Mouse (Mus musculus) lung, embryonic 14.5 days (tissue): ENCODE data around the gene Cacna1c. TPM values are rescaled to one million over a fixed set of nuclear protein-coding genes. Genes with fewer than 3 reads are reported as not detected.

Experiments used
- ATAC-seq: fragments of 200-750 bp; cut with Nextera tagmentation; 2 replicates; pipeline ENCODE4 v1.8.0; 2017; ENCODE audit warnings: mild to moderate bottlenecking, moderate TSS enrichment, moderate library complexity; ENCODE audit not compliant: insufficient read depth
- DNase-seq: peaks from one replicate; pipeline ENCODE4 v3.0.0-alpha.2; 2015
- H3K27ac ChIP-seq: fragments of 300-500 bp; sonication (generic); 2 replicates; pipeline ENCODE4 v1.5.1; 2014; ENCODE audit warnings: low read depth, mild to moderate bottlenecking, moderate library complexity
- H3K27me3 ChIP-seq: fragments of 300-500 bp; sonication (generic); 2 replicates; pipeline ENCODE4 v1.6.1; 2014; ENCODE audit warnings: low read length, control low read depth; ENCODE audit not compliant: insufficient read depth
- H3K36me3 ChIP-seq: fragments of 300-500 bp; sonication (generic); 2 replicates; pipeline ENCODE4 v1.6.1; 2014; ENCODE audit warnings: control low read depth; ENCODE audit not compliant: insufficient read depth
- H3K4me1 ChIP-seq: fragments of 300-500 bp; sonication (generic); 2 replicates; pipeline ENCODE4 v1.6.1; 2014; ENCODE audit warnings: antibody characterized with exemption, control low read depth; ENCODE audit not compliant: insufficient read depth
- H3K4me2 ChIP-seq: fragments of 300-500 bp; sonication (generic); 2 replicates; pipeline ENCODE4 v1.6.1; 2014; ENCODE audit warnings: mild to moderate bottlenecking
- H3K4me3 ChIP-seq: fragments of 300-500 bp; sonication (generic); 2 replicates; pipeline ENCODE4 v1.5.1; 2014; ENCODE audit warnings: low read depth, low read length
- H3K9ac ChIP-seq: fragments of 300-500 bp; sonication (generic); 2 replicates; pipeline ENCODE4 v1.6.1; 2014
- H3K9me3 ChIP-seq: fragments of 300-500 bp; sonication (generic); 2 replicates; pipeline ENCODE4 v1.6.1; 2016; ENCODE audit warnings: low read depth, low read length, control low read depth
- CTCF ChIP-seq: IDR thresholded peaks from 2 replicates; pipeline ENCODE4 v1.5.1; 2016; ENCODE audit warnings: antibody characterized with exemption, low read depth
- WGBS: fragments of 180-500 bp; shearing (Covaris S2); extraction: QIAGEN DNeasy Blood & Tissue Kit; methylation state at CpG from one replicate; pipeline ENCODE4 v1.1.7; 2014; 5-methylcytosine and 5-hydroxymethylcytosine counted together
- polyA plus RNA-seq: library from polyadenylated mRNA; unstranded; fragments of >200 nt; fragmentation: Nextera tagmentation; extraction: Ambion mirVana; gene quantifications from 2 replicates; pipeline ENCODE4 v1.2.1, GENCODE M21; 2014

Cacna1c gene
- polyA plus RNA-seq, 1 experiment from 2014 or later: 10.6 TPM

- Histone ChIP-seq H3K27me3 (no peaks in the 10 kb centered on the region), H3K9me3 (no peaks in the 10 kb centered on the region), H3K27ac (no peak overlapping the region), H3K9ac (no peak overlapping the region), H3K4me1 (0 out of 2 replicates have a peak, but pooled peaks cover 4% of the 10 kb centered on the region), H3K36me3 (no peaks in the 10 kb centered on the region), H3K4me2 (no peak overlapping the region), H3K4me3 (no peak overlapping the region)
- ATAC-seq (no peak), DNase-seq (no peak)
- TF ChIP-seq CTCF: no peak
- 44% methylated on average over 7 of the region's 7 CpGs for WGBS
These were observed 123.4 kb downstream of the Cacna1c start for GRCm38 (mm10) chr6:119072772-119073171.

GRCm38 (mm10) chr6:119070771-119071170 lies 125.4 kb downstream of the Cacna1c start:
- Histone ChIP-seq H3K27ac (no peak overlapping the region), H3K36me3 (no peaks in the 10 kb centered on the region), H3K9me3 (no peaks in the 10 kb centered on the region), H3K4me1 (0 out of 2 replicates have a peak, but pooled peaks cover 4% of the 10 kb centered on the region), H3K4me3 (no peak overlapping the region), H3K27me3 (no peaks in the 10 kb centered on the region), H3K4me2 (no peak overlapping the region), H3K9ac (no peak overlapping the region)
- 66% methylated on average over 4 of the region's 4 CpGs for WGBS
- no peak for TF ChIP-seq CTCF
- ATAC-seq: no peak
- DNase-seq: no peak

DNA sequence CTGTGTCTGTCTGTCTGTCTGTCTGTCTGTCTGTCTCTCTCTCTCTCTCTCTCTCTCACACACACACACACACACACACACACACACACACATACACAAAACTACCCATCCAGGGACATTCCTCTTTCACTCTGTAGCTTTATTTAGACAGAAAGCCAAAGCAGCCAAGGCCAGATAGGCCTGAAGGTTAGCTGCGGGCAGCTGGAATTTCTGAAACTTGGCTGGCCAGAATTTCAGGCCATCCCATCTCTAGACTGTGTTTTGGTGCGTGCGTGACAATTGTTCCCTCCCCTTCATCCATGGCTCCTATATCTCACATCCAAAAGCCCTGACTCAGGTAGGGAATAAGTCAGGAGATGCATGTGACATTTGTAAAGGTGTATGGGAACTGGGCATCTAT lies 125.9 kb downstream of the Cacna1c start:
- no peaks in the 10 kb centered on the region for H3K9me3 ChIP-seq
- no peak overlapping the region for H3K4me2 ChIP-seq
- no peaks in the 10 kb centered on the region for H3K36me3 ChIP-seq
- H3K27ac ChIP-seq: no peak overlapping the region
- ATAC-seq (no peak), DNase-seq (no peak)
- no peaks in the 10 kb centered on the region for H3K27me3 ChIP-seq
- no peak overlapping the region for H3K4me3 ChIP-seq
- 75% methylated on average over 3 of the region's 3 CpGs for WGBS
- peaks cover 6% of the 10 kb centered on the region; the same call in 1 of the 2 replicates for H3K4me1 ChIP-seq
- TF ChIP-seq CTCF: no peak
- H3K9ac ChIP-seq: no peak overlapping the region

DNA sequence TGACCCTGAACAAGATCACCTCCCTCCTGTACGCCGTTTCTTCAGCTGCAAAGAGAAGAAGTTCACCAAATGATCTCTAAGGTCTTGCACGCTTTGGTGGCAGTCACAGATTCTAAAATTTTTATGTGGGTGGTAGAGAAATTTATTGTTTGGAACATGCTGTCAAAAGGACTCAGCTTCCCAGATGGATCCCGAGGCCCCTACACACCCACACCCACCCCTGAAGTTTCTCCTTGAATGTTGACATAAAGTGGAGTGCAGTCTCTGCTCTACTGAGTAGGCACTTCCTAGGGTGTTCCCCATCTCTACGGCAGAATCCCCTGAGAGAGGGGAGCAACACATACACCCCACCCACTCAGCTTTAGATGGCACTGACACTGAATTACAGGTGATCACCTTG lies 127.1 kb downstream of the Cacna1c start:
- 62% methylated on average over 5 of the region's 5 CpGs for WGBS
- ATAC-seq: no peak

DNA sequence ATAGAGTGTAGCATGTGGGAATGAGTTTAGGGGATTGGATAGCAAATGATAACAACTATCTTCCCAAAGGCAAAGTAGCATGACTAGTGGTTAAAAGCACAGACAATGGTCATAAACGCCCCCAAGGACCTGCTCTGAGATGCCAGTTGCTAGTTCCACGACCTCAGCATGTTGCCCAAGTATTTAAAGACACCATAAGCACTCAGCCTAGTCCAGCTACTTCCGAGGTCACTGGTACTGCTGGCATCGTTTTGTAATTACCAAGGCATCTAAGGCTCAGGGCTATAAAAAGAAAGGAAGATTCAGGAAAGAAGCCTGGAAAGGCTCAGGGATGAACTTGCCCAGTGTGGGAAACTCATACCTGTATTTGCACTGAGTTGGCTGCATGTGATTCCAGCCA lies 127.6 kb downstream of the Cacna1c start:
- no peak overlapping the region for H3K27ac ChIP-seq

More for the DNA sequence above, 127.1 kb downstream of the Cacna1c start:
- H3K4me3 ChIP-seq: no peak overlapping the region
- no peaks in the 10 kb centered on the region for H3K36me3 ChIP-seq
- no peaks in the 10 kb centered on the region for H3K27me3 ChIP-seq
- TF ChIP-seq CTCF: no peak
- no peak for DNase-seq
- no peaks in the 10 kb centered on the region for H3K9me3 ChIP-seq
- H3K27ac ChIP-seq: no peak overlapping the region
- H3K4me2 ChIP-seq: no peak overlapping the region
- no peak overlapping the region for H3K9ac ChIP-seq
- peaks cover 7% of the 10 kb centered on the region; the same call in 1 of the 2 replicates for H3K4me1 ChIP-seq

GRCm38 (mm10) chr6:119064961-119065360 lies 131.3 kb downstream of the Cacna1c start:
- no peaks in the 10 kb centered on the region for H3K27me3 ChIP-seq
- 80% methylated on average over 5 of the region's 5 CpGs for WGBS
- ATAC-seq (no peak), DNase-seq (no peak)
- H3K4me2 ChIP-seq: no peak overlapping the region
- no peak overlapping the region for H3K4me3 ChIP-seq
- peaks cover 4% of the 10 kb centered on the region; the same call in 1 of the 2 replicates for H3K4me1 ChIP-seq
- no peak overlapping the region for H3K27ac ChIP-seq
- H3K9me3 ChIP-seq: no peaks in the 10 kb centered on the region
- no peak overlapping the region for H3K9ac ChIP-seq
- no peaks in the 10 kb centered on the region for H3K36me3 ChIP-seq
- no peak for TF ChIP-seq CTCF

More for the DNA sequence above, 127.6 kb downstream of the Cacna1c start:
- Histone ChIP-seq H3K4me2 (no peak overlapping the region), H3K27me3 (no peaks in the 10 kb centered on the region), H3K9ac (no peak overlapping the region), H3K4me3 (no peak overlapping the region), H3K36me3 (no peaks in the 10 kb centered on the region), H3K9me3 (no peaks in the 10 kb centered on the region), H3K4me1 (peaks cover 7% of the 10 kb centered on the region; the same call in 1 of the 2 replicates)
- no peak for TF ChIP-seq CTCF
- WGBS: 77% methylated on average over 4 of the region's 4 CpGs
- no peak for DNase-seq
- ATAC-seq: no peak

GRCm38 (mm10) chr6:119064430-119064829 lies 131.8 kb downstream of the Cacna1c start:
- no peaks in the 10 kb centered on the region for H3K36me3 ChIP-seq
- no peak for TF ChIP-seq CTCF
- ATAC-seq (no peak), DNase-seq (no peak)
- H3K4me2 ChIP-seq: no peak overlapping the region
- peaks cover 4% of the 10 kb centered on the region; the same call in 1 of the 2 replicates for H3K4me1 ChIP-seq
- H3K9ac ChIP-seq: no peak overlapping the region
- no peak overlapping the region for H3K4me3 ChIP-seq
- no peaks in the 10 kb centered on the region for H3K27me3 ChIP-seq
- H3K9me3 ChIP-seq: no peaks in the 10 kb centered on the region
- H3K27ac ChIP-seq: no peak overlapping the region
- 84% methylated on average over 9 of the region's 9 CpGs for WGBS

GRCm38 (mm10) chr6:119062695-119063094 lies 133.5 kb downstream of the Cacna1c start:
- Histone ChIP-seq H3K36me3 (no peaks in the 10 kb centered on the region), H3K4me3 (no peak overlapping the region), H3K4me2 (no peak overlapping the region), H3K9ac (no peak overlapping the region), H3K9me3 (no peaks in the 10 kb centered on the region), H3K4me1 (peaks cover 4% of the 10 kb centered on the region; the same call in 1 of the 2 replicates), H3K27me3 (no peaks in the 10 kb centered on the region), H3K27ac (no peak overlapping the region)
- no peak for TF ChIP-seq CTCF
- DNase-seq (no peak), ATAC-seq (no peak)
